Mouse (Mus musculus): ENCODE results near the gene Auts2.

DNA sequence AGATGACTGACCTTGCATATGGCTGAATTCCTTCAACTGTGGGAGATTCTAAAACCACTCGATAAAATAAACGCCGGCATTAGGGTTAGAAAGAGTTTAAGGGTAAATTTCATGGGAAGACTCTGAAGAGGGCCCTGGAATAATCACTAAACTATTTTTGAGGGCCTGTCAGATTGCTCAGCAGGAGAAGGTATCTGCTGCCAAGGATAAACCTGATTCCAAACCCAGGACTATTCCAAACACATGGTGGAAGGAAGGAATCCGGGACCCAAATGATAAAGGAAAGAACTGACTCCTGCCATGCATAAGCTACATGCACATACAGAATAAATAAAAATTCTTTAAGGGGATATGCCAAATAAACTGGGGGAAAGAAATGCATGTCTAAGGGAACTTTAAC is 399.0 kb downstream of the Auts2 start:
- TF ChIP-seq EP300 (IDR thresholded peaks at IDR 0.05) = no peak
- no peak for TF ChIP-seq CTCF (IDR thresholded peaks at IDR 0.05)

Data from lung, postnatal 0 days (tissue).